Mouse (Mus musculus): ENCODE measurements around the gene Folh1. TPM values are rescaled to one million over a fixed set of nuclear protein-coding genes. Genes with fewer than 3 reads are reported as not detected.
"Not testable (repeated sequence)": the region's sequence is repeated elsewhere in the genome, so short reads cannot be mapped to it uniquely, and the experiment has no call there.

Folh1 gene
- total RNA-seq (2022) = under 1 TPM in 2 of 4 experiments, not detected in 2; 0.13 to 0.19 TPM

DNA sequence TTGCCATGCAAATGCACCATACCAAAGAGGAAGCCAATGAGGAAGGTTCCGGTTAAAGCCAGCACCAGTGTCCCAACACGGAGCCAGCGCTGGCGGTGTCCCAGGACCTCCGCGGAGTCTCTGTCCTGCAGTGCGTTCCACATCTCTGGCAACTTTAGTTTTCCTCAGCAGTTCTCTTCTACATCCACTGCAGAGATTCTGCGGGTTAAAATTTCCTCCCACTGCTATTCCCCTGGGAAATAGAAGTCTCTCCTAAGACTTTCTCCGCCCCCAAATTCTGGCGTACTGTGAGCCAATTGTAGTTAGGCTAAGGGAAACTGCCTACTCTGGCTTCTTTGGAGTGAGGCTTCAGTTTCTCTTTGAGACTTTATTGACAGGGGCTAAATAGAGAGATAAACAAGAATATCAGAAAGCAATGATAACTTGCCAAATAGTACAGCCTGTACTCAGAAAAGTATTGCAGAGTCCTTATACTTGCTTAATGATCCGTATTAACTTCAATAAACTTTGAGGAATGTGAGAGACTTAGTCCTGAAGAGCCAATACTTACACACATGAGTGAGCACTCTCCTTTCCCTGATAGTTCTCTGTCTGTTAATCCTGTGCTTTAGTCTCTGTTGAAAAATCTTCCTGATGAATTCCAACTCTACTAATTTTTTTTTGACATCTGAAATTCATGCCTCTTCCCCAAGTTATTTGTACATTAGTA lies at the start of gene Folh1:
Gene Folh1 (minus strand): TSS at position 327 of the 709 bp plus-strand sequence.
- DNase-seq (ENCODE audit: low spot score) = no peak

DNA sequence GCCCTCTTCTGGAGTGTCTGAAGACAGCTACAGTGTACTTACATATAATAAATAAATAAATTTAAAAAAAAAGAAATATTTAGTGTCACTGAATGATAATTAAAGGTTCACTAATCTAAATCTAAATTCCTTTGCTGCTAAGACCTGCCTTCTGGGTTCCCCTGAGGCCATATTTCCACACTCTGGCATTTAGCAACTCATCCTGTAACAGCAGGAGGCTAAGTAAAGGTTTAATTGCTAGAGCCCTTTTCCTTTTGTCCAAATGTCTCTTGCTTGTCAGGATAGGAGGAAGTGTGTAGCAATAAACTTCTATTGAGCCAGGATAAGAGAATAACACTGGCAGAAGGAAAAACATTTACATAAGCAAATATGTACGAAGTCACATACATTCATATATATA lies 40.7 kb upstream of the Folh1 start:
- no peak for DNase-seq (ENCODE audit: low spot score)

DNA sequence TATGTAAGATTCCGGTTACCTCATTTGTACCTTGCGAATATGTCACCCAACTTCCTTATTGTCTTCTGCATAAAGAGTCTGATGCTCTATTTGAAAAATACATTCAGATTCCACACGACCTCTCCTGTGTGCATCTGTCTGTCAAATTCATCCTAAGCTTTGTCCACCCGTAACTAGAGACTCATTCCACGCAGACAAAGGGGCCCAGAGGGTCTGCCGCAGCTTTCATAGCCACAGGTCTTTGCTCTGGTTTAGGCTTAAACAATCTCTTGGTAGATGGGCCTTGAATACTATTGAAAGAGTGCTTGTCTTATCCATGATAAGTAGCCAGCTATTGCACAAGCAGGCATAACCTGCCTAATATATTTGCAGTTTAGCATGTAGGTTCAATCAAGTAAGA lies 40.0 kb upstream of the Folh1 start:
- not testable (repeated sequence) for DNase-seq (ENCODE audit: low spot score)

DNA sequence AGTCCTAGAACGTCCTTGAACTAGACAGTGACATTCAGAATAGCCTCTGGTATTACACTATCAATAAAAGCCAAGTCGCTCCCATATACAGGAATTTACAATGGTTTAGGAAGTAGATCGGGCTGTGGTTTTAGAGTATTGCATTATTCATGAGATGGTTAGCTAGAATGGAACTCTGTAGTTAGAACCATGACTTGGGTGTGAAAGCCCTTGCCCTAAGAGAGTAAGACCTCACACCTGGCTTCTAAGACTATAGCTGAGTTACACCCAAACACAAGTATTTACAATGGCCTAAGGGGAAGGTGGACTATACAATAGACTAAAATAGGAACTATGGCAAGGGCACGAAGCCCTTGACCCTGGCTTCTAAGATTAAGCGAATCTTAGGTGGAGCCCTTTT lies 39.5 kb upstream of the Folh1 start:
- DNase-seq (ENCODE audit: low spot score) = not testable (repeated sequence)

DNA sequence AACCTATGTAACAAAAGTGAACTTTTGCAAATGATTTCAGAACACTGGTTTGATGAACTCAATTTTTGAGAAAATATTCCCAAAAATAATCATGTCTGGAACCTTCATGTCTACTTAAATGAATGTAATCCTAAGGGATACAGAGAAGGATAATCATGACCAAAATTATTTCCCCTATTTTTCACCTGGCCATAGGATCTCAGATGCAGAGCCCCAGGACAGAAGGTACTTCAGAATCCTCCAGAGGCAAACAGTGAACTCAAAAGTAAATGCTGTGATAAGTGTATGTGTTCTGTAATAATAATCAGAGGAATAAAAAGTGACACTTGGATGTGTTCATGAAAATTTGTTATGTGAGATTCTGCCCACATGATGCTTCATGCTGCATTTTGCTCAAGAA lies 19.0 kb upstream of the Folh1 start, which contains the start of gene Vmn2r77:
Gene Vmn2r77 (plus strand): TSS at position 301 of the 400 bp plus-strand sequence.
- no peak for DNase-seq (ENCODE audit: low spot score)

DNA sequence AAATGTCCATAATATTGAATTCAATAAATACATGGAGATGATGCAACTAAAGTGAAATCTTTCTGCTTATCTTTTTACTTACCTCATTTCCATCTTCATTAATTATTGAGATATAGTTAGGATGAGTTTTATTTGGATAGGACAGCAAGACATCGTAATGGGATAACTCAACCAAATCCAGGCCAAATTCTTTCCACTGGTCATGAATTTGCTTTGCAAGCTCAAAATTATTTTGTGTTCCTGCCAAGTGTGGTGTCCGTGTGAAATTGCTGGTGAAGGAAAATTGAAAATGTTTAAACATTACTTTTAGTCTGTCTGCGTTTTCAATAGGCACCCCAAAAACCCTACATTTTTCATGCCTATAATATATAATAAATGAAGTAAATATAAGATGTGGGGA lies 4.1 kb downstream of the Folh1 start:
- no peak for DNase-seq (ENCODE audit: low spot score)

DNA sequence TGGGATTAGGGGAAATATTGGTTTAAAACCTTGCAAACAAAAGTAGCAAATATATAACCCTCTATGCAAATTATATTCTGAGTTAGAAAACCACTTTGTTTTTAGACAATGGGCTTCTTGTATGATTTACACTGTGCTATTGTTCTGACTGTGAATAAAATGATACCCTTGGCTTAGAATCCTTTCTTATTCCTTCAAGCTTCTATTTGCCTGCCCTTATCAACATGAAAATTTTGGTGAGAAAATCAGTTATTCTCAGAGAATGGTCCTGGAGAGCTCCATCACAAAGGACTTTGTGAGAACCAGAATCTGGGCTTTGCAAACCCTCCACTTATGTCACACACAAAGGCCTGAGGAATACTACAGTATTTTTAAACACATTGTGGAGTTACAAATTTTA lies 11.1 kb downstream of the Folh1 start:
- no peak for DNase-seq (ENCODE audit: low spot score)

DNA sequence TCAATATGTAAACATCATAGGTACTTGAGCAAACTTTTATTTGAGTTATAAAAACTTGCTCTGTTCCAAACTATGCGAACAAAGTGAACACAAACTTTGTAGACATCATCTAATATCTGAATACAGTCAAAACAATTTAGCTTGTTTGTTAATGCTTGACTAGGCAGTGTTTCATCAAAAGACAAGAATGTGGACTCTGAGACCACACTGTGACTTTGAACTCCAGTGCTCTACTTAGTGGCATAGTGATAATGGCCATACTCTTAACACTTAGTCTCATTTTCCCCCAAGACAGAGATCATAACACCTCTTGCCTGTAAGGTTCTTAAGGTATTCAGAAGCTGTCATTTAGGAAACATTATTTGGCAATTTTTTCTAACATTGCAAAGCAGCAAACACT lies 15.0 kb downstream of the Folh1 start:
- no peak for DNase-seq (ENCODE audit: low spot score)

DNA sequence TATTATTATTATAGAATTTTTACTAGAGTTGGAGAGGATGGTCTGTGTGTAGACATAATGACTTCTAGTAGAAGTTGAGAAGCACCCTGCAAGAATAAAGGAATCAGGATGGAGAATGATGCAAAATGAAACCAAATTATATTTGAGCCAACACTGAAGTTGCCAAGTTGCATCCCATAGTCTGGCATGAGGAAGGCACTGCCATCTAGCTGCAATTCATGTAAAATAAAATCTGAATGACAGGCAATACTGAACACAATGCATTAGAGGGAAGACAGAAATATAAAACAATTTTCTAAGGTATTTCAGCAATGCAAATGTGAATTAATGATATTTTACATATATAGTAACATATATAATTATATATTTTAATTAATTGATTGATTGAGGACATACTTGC lies 50.7 kb downstream of the Folh1 start:
- DNase-seq (ENCODE audit: low spot score) = no peak

DNA sequence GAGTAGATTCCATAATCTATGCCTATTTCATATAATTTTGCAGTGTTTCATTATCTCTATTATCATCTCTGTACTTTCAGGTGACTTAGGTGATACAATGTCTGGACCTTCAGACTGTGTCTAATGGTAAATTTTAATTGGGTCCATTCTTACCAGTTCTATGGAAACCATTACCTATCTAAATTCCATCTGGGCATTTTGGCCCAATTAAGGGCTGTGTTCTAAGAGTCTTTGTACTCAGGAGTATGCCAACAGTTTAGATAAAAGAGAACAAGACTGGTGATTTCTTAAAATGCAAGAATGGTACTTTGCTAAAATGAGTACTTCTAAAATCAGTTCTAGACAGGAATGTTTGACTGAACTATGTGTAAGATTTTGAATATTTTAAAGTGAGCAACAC lies 87.7 kb downstream of the Folh1 start, which contains the start of gene Olfr292:
Gene Olfr292 (plus strand): TSS at position 301 of the 400 bp plus-strand sequence.
- no peak for DNase-seq (ENCODE audit: low spot score)

Other genes with a start within 250 kb of the Folh1 start
- not detected for gene Olfr295, start 192.1 kb downstream of the Folh1 start, total RNA-seq (2022)
- not detected for gene Olfr294, start 159.3 kb downstream of the Folh1 start, total RNA-seq (2022)
- gene Olfr293, start 126.9 kb downstream of the Folh1 start, total RNA-seq (2022) = not detected
- gene Olfr292, start 87.6 kb downstream of the Folh1 start, total RNA-seq (2022) = not detected
- gene Vmn2r77, start 19.1 kb upstream of the Folh1 start, total RNA-seq (2022) = not detected
- gene Vmn2r78, start 139.2 kb upstream of the Folh1 start, total RNA-seq (2022) = not detected
- under 1 TPM in 1 of 4 experiments, not detected in 3; 0.03 TPM for gene Vmn2r79, start 220.2 kb upstream of the Folh1 start, total RNA-seq (2022)

All from heart, adult 8-10 months (tissue).